Mouse (Mus musculus) brain, embryonic 14.5 days (tissue): ENCODE data around the gene Telo2.

Source experiments
- CTCF ChIP-seq: fragments of 200-500 bp; IDR thresholded peaks from 2 replicates; pipeline ENCODE4 v1.5.1; 2012; ENCODE audit warnings: inconsistent platforms, mild to moderate bottlenecking, moderate library complexity, borderline replicate concordance; ENCODE audit not compliant: insufficient read depth, insufficient read length; ENCODE audit errors: extremely low read depth
- POLR2A ChIP-seq: fragments of 200-500 bp; IDR thresholded peaks from 2 replicates; pipeline ENCODE4 v1.6.1; 2012; ENCODE audit warnings: mild to moderate bottlenecking, inconsistent platforms, borderline replicate concordance; ENCODE audit not compliant: poor library complexity, insufficient read depth, insufficient read length, severe bottlenecking; ENCODE audit errors: extremely low read depth

DNA sequence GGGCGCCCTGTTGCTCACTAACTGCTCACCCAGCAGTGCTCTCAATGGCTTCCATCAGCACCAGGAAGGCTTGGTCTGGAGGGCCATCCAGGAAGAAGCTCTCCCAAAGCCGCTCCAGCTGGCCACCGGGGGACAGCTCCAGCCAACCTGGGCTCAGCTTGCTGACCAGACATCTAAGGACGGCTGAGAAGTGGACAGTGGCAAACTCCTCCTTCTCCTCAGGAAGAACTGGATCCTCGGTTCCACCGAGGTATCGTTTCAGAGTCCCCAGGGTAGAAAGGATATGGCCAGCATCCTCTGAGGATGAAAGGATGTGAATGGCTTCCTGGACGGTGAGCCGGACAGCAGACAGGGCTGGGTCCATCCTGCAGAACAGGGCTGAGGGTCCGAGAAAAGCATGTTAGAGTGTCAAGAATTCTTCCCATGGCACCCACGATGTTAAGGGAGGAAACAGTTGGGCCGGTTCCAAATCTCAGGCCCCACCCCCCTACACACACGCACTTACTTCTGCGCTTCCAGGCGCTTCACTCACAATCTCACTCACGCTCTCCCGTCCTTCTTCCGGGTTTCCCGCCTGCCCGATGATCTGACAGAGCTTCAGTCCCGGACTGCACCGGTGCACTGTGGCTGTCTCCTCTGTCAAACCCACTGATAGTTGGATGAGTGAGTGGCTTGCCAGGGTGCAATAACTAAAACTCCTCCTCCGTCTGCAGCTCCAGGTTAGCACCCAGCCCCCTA, 690 bp downstream of the Telo2 start:
- TF ChIP-seq CTCF (no peak), POLR2A (no peak)
